Mouse (Mus musculus): ENCODE measurements at regions not wholly inside any gene's neighbourhood (a gene's known extent, or its start where the extent isn't known, plus 50 kb on each side); places are given as distances from the start of the nearest gene placed in this dataset.
A peak's percentile ranks its signal among the peaks of the same experiment; 100 is the strongest.

GRCm38 (mm10) chr5:77807726-77808125 lies 399.9 kb upstream of the Igfbp7 start:
- H3K4me1 ChIP-seq (ENCODE audit: control insufficient read depth, insufficient read depth, low read length), result peaks cover 3% of the 10 kb centered on the region; the same call in 1 of the 2 replicates
- WGBS, result 28% methylated on average over 3 of the region's 3 CpGs
- TF ChIP-seq CTCF (IDR thresholded peaks at IDR 0.05; ENCODE audit: borderline replicate concordance, insufficient read depth, low read depth, low read length) (peak; percentile 54; the same call in 1 of the 2 replicates), POLR2A (IDR thresholded peaks at IDR 0.05; ENCODE audit: borderline replicate concordance, insufficient read depth, low read length) (no peak)
- H3K27ac ChIP-seq (ENCODE audit: insufficient read depth, low read length), result no peak overlapping the region
- no peak overlapping the region for H3K4me3 ChIP-seq (replicated peaks; ENCODE audit: insufficient read depth, low read depth, low read length)
- DNase-seq, result peak; percentile 44 to 50
- H3K27me3 ChIP-seq (ENCODE audit: control insufficient read depth, insufficient read depth, low read length), result no peaks in the 10 kb centered on the region

GRCm38 (mm10) chr5:77806334-77807157 lies 398.7 kb upstream of the Igfbp7 start:
- H3K4me3 ChIP-seq (replicated peaks; ENCODE audit: insufficient read depth, low read depth, low read length), result no peak overlapping the region
- no peak overlapping the region for H3K27ac ChIP-seq (ENCODE audit: insufficient read depth, low read length)
- TF ChIP-seq POLR2A (IDR thresholded peaks at IDR 0.05; ENCODE audit: borderline replicate concordance, insufficient read depth, low read length) (no peak), CTCF (IDR thresholded peaks at IDR 0.05; ENCODE audit: borderline replicate concordance, insufficient read depth, low read depth, low read length) (no peak)
- peaks cover 3% of the 10 kb centered on the region; the same call in 1 of the 2 replicates for H3K4me1 ChIP-seq (ENCODE audit: control insufficient read depth, insufficient read depth, low read length)
- H3K27me3 ChIP-seq (ENCODE audit: control insufficient read depth, insufficient read depth, low read length), result no peaks in the 10 kb centered on the region
- 27% methylated on average over 9 of the region's 9 CpGs for WGBS
- no peak for DNase-seq

GRCm38 (mm10) chr5:77805796-77806195 lies 398.0 kb upstream of the Igfbp7 start:
- no peak for TF ChIP-seq CTCF (IDR thresholded peaks at IDR 0.05; ENCODE audit: borderline replicate concordance, insufficient read depth, low read depth, low read length)
- no peak for TF ChIP-seq POLR2A (IDR thresholded peaks at IDR 0.05; ENCODE audit: borderline replicate concordance, insufficient read depth, low read length)

GRCm38 (mm10) chr5:77805303-77805702 lies 397.5 kb upstream of the Igfbp7 start:
- Histone ChIP-seq H3K4me3 (replicated peaks; ENCODE audit: insufficient read depth, low read depth, low read length) (no peak overlapping the region), H3K27me3 (ENCODE audit: control insufficient read depth, insufficient read depth, low read length) (no peaks in the 10 kb centered on the region), H3K4me1 (ENCODE audit: control insufficient read depth, insufficient read depth, low read length) (peaks cover 3% of the 10 kb centered on the region; the same call in 1 of the 2 replicates), H3K27ac (ENCODE audit: insufficient read depth, low read length) (no peak overlapping the region)
- TF ChIP-seq POLR2A (IDR thresholded peaks at IDR 0.05; ENCODE audit: borderline replicate concordance, insufficient read depth, low read length) (no peak), CTCF (IDR thresholded peaks at IDR 0.05; ENCODE audit: borderline replicate concordance, insufficient read depth, low read depth, low read length) (no peak)
- 79% methylated on average over 1 of the region's 1 CpGs for WGBS
- no peak for DNase-seq

More at GRCm38 (mm10) chr5:77805796-77806195, 398.0 kb upstream of the Igfbp7 start:
- WGBS, result 79% methylated on average over 6 of the region's 6 CpGs
- DNase-seq, result no peak
- Histone ChIP-seq H3K27me3 (ENCODE audit: control insufficient read depth, insufficient read depth, low read length) (no peaks in the 10 kb centered on the region), H3K4me1 (ENCODE audit: control insufficient read depth, insufficient read depth, low read length) (peaks cover 3% of the 10 kb centered on the region; the same call in 1 of the 2 replicates), H3K4me3 (replicated peaks; ENCODE audit: insufficient read depth, low read depth, low read length) (no peak overlapping the region), H3K27ac (ENCODE audit: insufficient read depth, low read length) (no peak overlapping the region)

GRCm38 (mm10) chr5:77804113-77804512 lies 396.3 kb upstream of the Igfbp7 start:
- H3K27ac ChIP-seq (ENCODE audit: insufficient read depth, low read length), result no peak overlapping the region
- TF ChIP-seq POLR2A (IDR thresholded peaks at IDR 0.05; ENCODE audit: borderline replicate concordance, insufficient read depth, low read length), result no peak
- TF ChIP-seq CTCF (IDR thresholded peaks at IDR 0.05; ENCODE audit: borderline replicate concordance, insufficient read depth, low read depth, low read length), result no peak
- H3K27me3 ChIP-seq (ENCODE audit: control insufficient read depth, insufficient read depth, low read length), result no peaks in the 10 kb centered on the region
- peak in 1 of 2 experiments; percentile 9 for DNase-seq
- H3K4me1 ChIP-seq (ENCODE audit: control insufficient read depth, insufficient read depth, low read length), result peaks cover 3% of the 10 kb centered on the region; the same call in 1 of the 2 replicates
- WGBS, result 40% methylated on average over 9 of the region's 9 CpGs
- no peak overlapping the region for H3K4me3 ChIP-seq (replicated peaks; ENCODE audit: insufficient read depth, low read depth, low read length)

- DNase-seq, result peak; percentile 46 to 70
- no peaks in the 10 kb centered on the region for H3K27me3 ChIP-seq (ENCODE audit: control insufficient read depth, insufficient read depth, low read length)
- 33% methylated on average over 6 of the region's 6 CpGs for WGBS
- H3K4me3 ChIP-seq (replicated peaks; ENCODE audit: insufficient read depth, low read depth, low read length), result no peak overlapping the region
- H3K27ac ChIP-seq (ENCODE audit: insufficient read depth, low read length), result no peak overlapping the region
- H3K4me1 ChIP-seq (ENCODE audit: control insufficient read depth, insufficient read depth, low read length), result peaks cover 3% of the 10 kb centered on the region; the same call in 1 of the 2 replicates
- TF ChIP-seq POLR2A (IDR thresholded peaks at IDR 0.05; ENCODE audit: borderline replicate concordance, insufficient read depth, low read length), result no peak
- peak; percentile 67 for TF ChIP-seq CTCF (IDR thresholded peaks at IDR 0.05; ENCODE audit: borderline replicate concordance, insufficient read depth, low read depth, low read length)
These were observed 395.7 kb upstream of the Igfbp7 start for GRCm38 (mm10) chr5:77803562-77803961.

DNA sequence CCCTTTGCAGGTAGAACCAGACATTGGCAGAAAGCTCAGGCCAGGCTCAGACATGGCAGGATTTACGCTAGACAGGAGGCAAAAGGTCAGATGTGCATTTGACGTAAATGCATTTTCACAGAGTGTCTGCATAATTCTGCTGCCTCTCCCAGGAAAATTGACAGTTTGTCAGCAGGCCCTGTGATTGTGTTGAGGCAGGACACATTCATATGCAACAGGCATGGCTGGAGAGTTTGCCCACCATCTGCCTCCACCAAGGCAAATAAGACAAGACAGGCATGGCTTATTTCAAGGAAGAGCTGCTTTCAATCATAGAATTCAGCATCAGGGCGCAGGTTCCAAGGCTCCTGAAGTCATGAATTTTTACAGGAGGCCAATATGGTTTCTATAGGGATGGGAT lies 389.1 kb upstream of the Igfbp7 start:
- Histone ChIP-seq H3K4me3 (replicated peaks; ENCODE audit: insufficient read depth, low read depth, low read length) (no peak overlapping the region), H3K27ac (ENCODE audit: insufficient read depth, low read length) (no peak overlapping the region), H3K4me1 (ENCODE audit: control insufficient read depth, insufficient read depth, low read length) (no peaks in the 10 kb centered on the region), H3K27me3 (ENCODE audit: control insufficient read depth, insufficient read depth, low read length) (no peaks in the 10 kb centered on the region; the same call in 1 of the 2 replicates)
- no peak for DNase-seq
- TF ChIP-seq CTCF (IDR thresholded peaks at IDR 0.05; ENCODE audit: borderline replicate concordance, insufficient read depth, low read depth, low read length) (no peak), POLR2A (IDR thresholded peaks at IDR 0.05; ENCODE audit: borderline replicate concordance, insufficient read depth, low read length) (no peak)
- WGBS, result 61% methylated on average over 3 of the region's 3 CpGs

DNA sequence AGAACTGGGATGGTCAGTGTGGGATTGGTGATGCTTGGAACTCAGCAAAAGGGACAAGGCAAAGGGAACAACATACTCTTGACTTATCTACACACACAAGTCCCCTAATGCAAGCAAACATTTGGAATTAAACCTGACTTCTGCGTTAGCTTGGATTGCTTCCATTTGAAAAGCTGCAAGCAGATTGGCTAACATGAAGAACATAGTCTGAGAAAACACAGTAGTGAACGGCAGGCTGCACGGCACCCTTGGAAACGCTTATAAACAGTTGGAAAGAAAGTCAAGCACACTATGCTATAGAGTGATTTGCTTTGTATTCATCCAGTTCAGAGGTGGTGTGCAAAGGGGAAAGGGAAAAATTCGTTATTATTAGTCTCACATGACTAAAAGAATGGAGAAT lies 387.9 kb upstream of the Igfbp7 start:
- Histone ChIP-seq H3K27me3 (ENCODE audit: control insufficient read depth, insufficient read depth, low read length) (no peaks in the 10 kb centered on the region; the same call in 1 of the 2 replicates), H3K4me3 (replicated peaks; ENCODE audit: insufficient read depth, low read depth, low read length) (no peak overlapping the region), H3K27ac (ENCODE audit: insufficient read depth, low read length) (no peak overlapping the region), H3K4me1 (ENCODE audit: control insufficient read depth, insufficient read depth, low read length) (no peaks in the 10 kb centered on the region)
- DNase-seq, result no peak
- 55% methylated on average over 5 of the region's 5 CpGs for WGBS
- TF ChIP-seq POLR2A (IDR thresholded peaks at IDR 0.05; ENCODE audit: borderline replicate concordance, insufficient read depth, low read length) (no peak), CTCF (IDR thresholded peaks at IDR 0.05; ENCODE audit: borderline replicate concordance, insufficient read depth, low read depth, low read length) (no peak)

All from cerebellum, adult 2 months (tissue).